Comparison of ENCODE assay signal across 12 mouse cellular contexts in genomic region chr17:79977154-79977571, GRCm38 (mm10).
DNase-seq lines count a peak whose midpoint lies in the region; ATAC-seq lines count a peak whose summit lies in the region.
"Had no signal": no experiment of that assay in that cellular context is flagged by ENCODE, and none has a peak within 500 bp of the region (broad histone marks: within the 10 kb centered on the region; RNA-seq: fewer than 3 reads in every experiment).

No protein-coding gene starts in this region.

- 0 out of 2 replicates have a peak, but pooled peaks have one; percentile 19 for ATAC-seq in embryonic facial prominence, embryonic 14.5 days (ENCODE audit: low read depth)
- peak; percentile 74; the same call in 1 of the 2 replicates for ATAC-seq in lung, embryonic 15.5 days (ENCODE audit: borderline replicate concordance, extremely low read depth, low FRiP score, low TSS enrichment)
- peak; percentile 55; the same call in 1 of the 2 replicates for ATAC-seq in embryonic facial prominence, embryonic 15.5 days (ENCODE audit: insufficient number of reproducible peaks, low FRiP score, low TSS enrichment, low read depth)
- ATAC-seq in limb, embryonic 15.5 days (ENCODE audit: insufficient number of reproducible peaks, low FRiP score, low TSS enrichment, low read depth): 0 out of 2 replicates have a peak, but pooled peaks have one; percentile 38
- ATAC-seq: intestine, embryonic 16.5 days; Patski had no signal

- no peak overlapping the region for H3K9ac ChIP-seq in embryonic facial prominence, embryonic 14.5 days (ENCODE audit: low read depth, low read length)
- H3K9ac ChIP-seq in lung, embryonic 15.5 days: no peak overlapping the region
- no peak overlapping the region for H3K9ac ChIP-seq in embryonic facial prominence, embryonic 15.5 days
- no peak overlapping the region for H3K9ac ChIP-seq in limb, embryonic 15.5 days

- H3K27me3 ChIP-seq in embryonic facial prominence, embryonic 14.5 days (replicated peaks; ENCODE audit: control insufficient read depth, insufficient read depth, low read length): no peaks in the 10 kb centered on the region
- 0 out of 2 replicates have a peak, but pooled peaks cover 14% of the 10 kb centered on the region for H3K27me3 ChIP-seq in embryonic facial prominence, embryonic 10.5 days (replicated peaks; ENCODE audit: low read depth, poor library complexity, severe bottlenecking)
- H3K27me3 ChIP-seq in lung, embryonic 15.5 days: no peaks in the 10 kb centered on the region
- H3K27me3 ChIP-seq in embryonic facial prominence, embryonic 15.5 days: 0 out of 2 replicates have a peak, but pooled peaks cover 3% of the 10 kb centered on the region
- H3K27me3 ChIP-seq in limb, embryonic 15.5 days: no peaks in the 10 kb centered on the region

- no peak overlapping the region for H3K4me2 ChIP-seq in embryonic facial prominence, embryonic 14.5 days (ENCODE audit: low read depth, low read length)
- no peak overlapping the region for H3K4me2 ChIP-seq in lung, embryonic 15.5 days
- H3K4me2 ChIP-seq in embryonic facial prominence, embryonic 15.5 days (replicated peaks): no peak overlapping the region
- no peak overlapping the region for H3K4me2 ChIP-seq in limb, embryonic 15.5 days

- H3K27ac ChIP-seq in embryonic facial prominence, embryonic 14.5 days (replicated peaks; ENCODE audit: low read depth, low read length): no peak overlapping the region
- H3K27ac ChIP-seq in embryonic facial prominence, embryonic 10.5 days (replicated peaks): no peak overlapping the region
- H3K27ac ChIP-seq in lung, embryonic 15.5 days: no peak overlapping the region
- no peak overlapping the region for H3K27ac ChIP-seq in embryonic facial prominence, embryonic 15.5 days (replicated peaks)
- H3K27ac ChIP-seq in limb, embryonic 15.5 days: no peak overlapping the region

- WGBS in embryonic facial prominence, embryonic 14.5 days: 33% methylated on average over 3 of the region's 3 CpGs
- 68% methylated on average over 3 of the region's 3 CpGs for WGBS in embryonic facial prominence, embryonic 10.5 days
- WGBS in lung, embryonic 15.5 days: 43% methylated on average over 3 of the region's 3 CpGs
- 34% methylated on average over 3 of the region's 3 CpGs for WGBS in embryonic facial prominence, embryonic 15.5 days
- WGBS in limb, embryonic 15.5 days: 20% methylated on average over 3 of the region's 3 CpGs

- no peaks in the 10 kb centered on the region for H3K9me3 ChIP-seq in embryonic facial prominence, embryonic 14.5 days (ENCODE audit: control insufficient read depth, low read length)
- H3K9me3 ChIP-seq in embryonic facial prominence, embryonic 10.5 days: no peaks in the 10 kb centered on the region
- no peaks in the 10 kb centered on the region for H3K9me3 ChIP-seq in lung, embryonic 15.5 days
- no peaks in the 10 kb centered on the region for H3K9me3 ChIP-seq in embryonic facial prominence, embryonic 15.5 days (replicated peaks)
- no peaks in the 10 kb centered on the region for H3K9me3 ChIP-seq in limb, embryonic 15.5 days

- DNase-seq in embryonic facial prominence, embryonic 14.5 days (ENCODE audit: low spot score): peak; percentile 79
- no peak for DNase-seq in embryonic facial prominence, embryonic 10.5 days (ENCODE audit: low spot score)
- DNase-seq in lung, postnatal 14 days: no peak
- no peak for DNase-seq in embryo, embryonic 11 days
- no peak for DNase-seq in liver
- DNase-seq: heart, adult 11 months; heart, postnatal 36 days had no signal

- no peak overlapping the region for H3K4me3 ChIP-seq in embryonic facial prominence, embryonic 14.5 days (ENCODE audit: low read depth, low read length)
- H3K4me3 ChIP-seq in embryonic facial prominence, embryonic 10.5 days: no peak overlapping the region
- no peak overlapping the region for H3K4me3 ChIP-seq in lung, embryonic 15.5 days
- H3K4me3 ChIP-seq in embryonic facial prominence, embryonic 15.5 days (replicated peaks): no peak overlapping the region
- H3K4me3 ChIP-seq in limb, embryonic 15.5 days: no peak overlapping the region

- H3K4me1 ChIP-seq in embryonic facial prominence, embryonic 14.5 days (ENCODE audit: control insufficient read depth, insufficient read depth, low read length): peaks cover 28% of the 10 kb centered on the region
- H3K4me1 ChIP-seq in embryonic facial prominence, embryonic 10.5 days: peaks cover 69% of the 10 kb centered on the region
- H3K4me1 ChIP-seq in lung, embryonic 15.5 days: peaks cover 47% of the 10 kb centered on the region
- H3K4me1 ChIP-seq in embryonic facial prominence, embryonic 15.5 days: peaks cover 39% of the 10 kb centered on the region
- H3K4me1 ChIP-seq in limb, embryonic 15.5 days: peaks cover 54% of the 10 kb centered on the region

- H3K36me3 ChIP-seq in embryonic facial prominence, embryonic 14.5 days (ENCODE audit: control insufficient read depth, insufficient read depth, low read length): no peaks in the 10 kb centered on the region
- no peaks in the 10 kb centered on the region for H3K36me3 ChIP-seq in embryonic facial prominence, embryonic 10.5 days (replicated peaks)
- no peaks in the 10 kb centered on the region for H3K36me3 ChIP-seq in lung, embryonic 15.5 days
- no peaks in the 10 kb centered on the region for H3K36me3 ChIP-seq in embryonic facial prominence, embryonic 15.5 days
- no peaks in the 10 kb centered on the region for H3K36me3 ChIP-seq in limb, embryonic 15.5 days

Comparison
In these comparisons a context has a peak if more than half of its experiments do, and no peak if none do; other contexts are left out.
1. ATAC-seq: peak in every context shown above with its lines; median percentile 74 in lung, embryonic 15.5 days; 55 in embryonic facial prominence, embryonic 15.5 days; 38 in limb, embryonic 15.5 days; 19 in embryonic facial prominence, embryonic 14.5 days.